Mouse (Mus musculus): ENCODE results near the gene Zmym5. TPM values are rescaled to one million over a fixed set of nuclear protein-coding genes. Genes with fewer than 3 reads are reported as not detected.

Zmym5 gene
- 10 to 100 TPM; 57.7 to 59.3 TPM for total RNA-seq (2023)

GRCm38 (mm10) chr14:56811701-56812339, at the start of gene Zmym5:
Gene Zmym5, minus strand, starts transcription at chr14:56811716.

DNA sequence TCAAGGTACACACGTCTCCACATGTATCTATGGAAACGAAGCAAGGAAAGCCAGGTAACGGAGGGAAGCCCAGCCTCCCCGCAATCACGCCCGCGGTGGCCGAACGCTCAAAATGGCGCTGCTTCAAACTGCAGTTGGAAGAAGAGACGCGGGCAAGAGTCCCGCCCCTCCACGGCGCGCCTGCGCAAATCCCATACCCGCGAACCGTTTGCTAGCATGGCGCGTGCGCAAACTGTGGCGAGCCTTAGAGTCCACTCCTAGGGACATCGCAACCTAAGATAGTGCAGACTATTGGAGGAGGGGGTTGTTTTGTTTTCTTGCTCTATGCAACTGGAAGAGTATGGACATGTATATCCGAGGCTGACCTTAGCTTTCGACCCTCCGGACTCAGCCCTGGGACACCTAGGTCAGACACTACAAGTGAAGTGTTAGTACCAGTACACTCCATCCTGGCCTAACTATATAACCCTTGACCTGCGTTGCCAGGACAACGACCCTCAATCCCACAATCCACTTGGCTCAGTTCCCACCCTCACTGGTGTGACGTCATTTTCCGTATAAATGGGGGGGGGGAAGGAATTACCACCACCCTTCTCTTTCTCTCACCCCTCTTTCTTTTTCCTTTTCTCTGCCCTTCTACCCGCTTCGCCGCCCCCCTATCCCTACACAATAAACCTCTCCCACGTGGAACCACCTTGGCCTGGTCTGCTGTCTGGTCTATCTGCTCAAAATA, 33.1 kb downstream of the Zmym5 start, which contains the start of gene Pspc1:
Gene Pspc1, minus strand, starts transcription at position 117 of the 733 bp plus-strand sequence.

Other genes starting within 250 kb of the Zmym5 start
- 10 to 100 TPM; 13.2 to 15.6 TPM for gene Cenpj, start 236.3 kb downstream of the Zmym5 start, total RNA-seq (2023)
- gene Parp4, start 236.1 kb downstream of the Zmym5 start, total RNA-seq (2023): 10 to 100 TPM; 74.6 to 77.5 TPM
- 10 to 100 TPM; 38.4 to 41.3 TPM for gene Mphosph8, start 143.5 kb downstream of the Zmym5 start, total RNA-seq (2023)
- gene Pspc1, start 33.4 kb downstream of the Zmym5 start, total RNA-seq (2023): 10 to 100 TPM; 80.7 to 82.3 TPM
- gene Zmym2, start 74.9 kb upstream of the Zmym5 start, total RNA-seq (2023): 100 to 1,000 TPM; 125 to 132 TPM
- not detected for gene Gja3, start 246.4 kb upstream of the Zmym5 start, total RNA-seq (2023)